Mouse (Mus musculus) layer of hippocampus, adult 9-11 months (tissue): Measurements from ENCODE around the gene Fcrl6.

ENCODE experiments used
- DNase-seq: peaks from one replicate; pipeline ENCODE4 v3.0.0; 2022

The Fcrl6 gene

GRCm38 (mm10) chr1:172602326-172602725, at the start of gene Fcrl6:
TSS of gene Fcrl6 (minus strand) at chr1:172602551.
- DNase-seq, result no peak

- no peak for DNase-seq
Measured at GRCm38 (mm10) chr1:172651288-172651987, 49.1 kb upstream of the Fcrl6 start.

- no peak for DNase-seq
Measured at GRCm38 (mm10) chr1:172650519-172651287, 48.4 kb upstream of the Fcrl6 start.

GRCm38 (mm10) chr1:172649396-172649795, 47.0 kb upstream of the Fcrl6 start:
- no peak for DNase-seq

GRCm38 (mm10) chr1:172647236-172647635, 44.9 kb upstream of the Fcrl6 start:
- DNase-seq, result no peak

- DNase-seq, result no peak
Measured at GRCm38 (mm10) chr1:172638781-172639180, 36.4 kb upstream of the Fcrl6 start.

- DNase-seq, result no peak
Measured at GRCm38 (mm10) chr1:172637801-172638200, 35.5 kb upstream of the Fcrl6 start.

- DNase-seq, result no peak
Measured at GRCm38 (mm10) chr1:172636266-172636665, 33.9 kb upstream of the Fcrl6 start.

GRCm38 (mm10) chr1:172635258-172635657, 32.9 kb upstream of the Fcrl6 start:
- no peak for DNase-seq

GRCm38 (mm10) chr1:172634136-172634535, 31.8 kb upstream of the Fcrl6 start:
- no peak for DNase-seq

- peak; percentile 97 for DNase-seq
Measured at GRCm38 (mm10) chr1:172632451-172633326, 30.3 kb upstream of the Fcrl6 start, which contains the start of gene Dusp23. TSS of gene Dusp23 (minus strand) at chr1:172632962.

- DNase-seq, result no peak
Measured at GRCm38 (mm10) chr1:172631721-172632120, 29.4 kb upstream of the Fcrl6 start.

GRCm38 (mm10) chr1:172629831-172630230, 27.5 kb upstream of the Fcrl6 start:
- no peak for DNase-seq

GRCm38 (mm10) chr1:172626306-172626705, 24.0 kb upstream of the Fcrl6 start:
- DNase-seq, result no peak

- no peak for DNase-seq
Measured at GRCm38 (mm10) chr1:172624081-172624480, 21.7 kb upstream of the Fcrl6 start.

- no peak for DNase-seq
Measured at GRCm38 (mm10) chr1:172623599-172623998, 21.2 kb upstream of the Fcrl6 start.

- DNase-seq, result no peak
Measured at GRCm38 (mm10) chr1:172619235-172619634, 16.9 kb upstream of the Fcrl6 start.

GRCm38 (mm10) chr1:172618141-172618540, 15.8 kb upstream of the Fcrl6 start:
- peak; percentile 24 for DNase-seq

- no peak for DNase-seq
Measured at GRCm38 (mm10) chr1:172617365-172618076, 15.2 kb upstream of the Fcrl6 start.

GRCm38 (mm10) chr1:172616537-172617300, 14.4 kb upstream of the Fcrl6 start:
- DNase-seq, result peak; percentile 27

- no peak for DNase-seq
Measured at GRCm38 (mm10) chr1:172615412-172615811, 13.1 kb upstream of the Fcrl6 start.

- DNase-seq, result no peak
Measured at GRCm38 (mm10) chr1:172614654-172615053, 12.3 kb upstream of the Fcrl6 start.
